Mouse (Mus musculus): ENCODE results near the gene Akap2. TPM values are rescaled to one million over a fixed set of nuclear protein-coding genes. Genes with fewer than 3 reads are reported as not detected.

The Akap2 gene
- polyA plus RNA-seq, 1 experiment from 2014 or later = 5.6 TPM

GRCm38 (mm10) chr4:57690805-57691204 lies 26.7 kb upstream of the Akap2 start:
- H3K36me3 ChIP-seq (ENCODE audit: control insufficient read depth, insufficient read depth, low read length) = no peaks in the 10 kb centered on the region
- H3K9ac ChIP-seq (ENCODE audit: low read depth, low read length) = no peak overlapping the region
- no peak for DNase-seq (ENCODE audit: low spot score)
- no peaks in the 10 kb centered on the region for H3K9me3 ChIP-seq (ENCODE audit: control insufficient read depth, low read length)
- no peak overlapping the region for H3K4me2 ChIP-seq
- no peak overlapping the region for H3K4me3 ChIP-seq (ENCODE audit: low read depth, low read length)
- no peaks in the 10 kb centered on the region for H3K27me3 ChIP-seq (replicated peaks; ENCODE audit: control insufficient read depth, insufficient read depth, low read length)
- H3K27ac ChIP-seq (ENCODE audit: low read depth, low read length) = no peak overlapping the region
- WGBS = 58% methylated on average over 1 of the region's 1 CpGs
- no peak for ATAC-seq (replicated peaks; ENCODE audit: low FRiP score)
- H3K4me1 ChIP-seq (replicated peaks; ENCODE audit: control insufficient read depth, insufficient read depth, low read length) = no peaks in the 10 kb centered on the region

GRCm38 (mm10) chr4:57694356-57695136 lies 22.9 kb upstream of the Akap2 start:
- ATAC-seq (replicated peaks; ENCODE audit: low FRiP score) = no peak
- Histone ChIP-seq H3K4me1 (replicated peaks; ENCODE audit: control insufficient read depth, insufficient read depth, low read length) (no peaks in the 10 kb centered on the region), H3K36me3 (ENCODE audit: control insufficient read depth, insufficient read depth, low read length) (no peaks in the 10 kb centered on the region), H3K4me2 (no peak overlapping the region), H3K9ac (ENCODE audit: low read depth, low read length) (no peak overlapping the region), H3K27me3 (replicated peaks; ENCODE audit: control insufficient read depth, insufficient read depth, low read length) (no peaks in the 10 kb centered on the region), H3K4me3 (ENCODE audit: low read depth, low read length) (no peak overlapping the region), H3K9me3 (ENCODE audit: control insufficient read depth, low read length) (no peaks in the 10 kb centered on the region), H3K27ac (ENCODE audit: low read depth, low read length) (no peak overlapping the region)
- no peak for DNase-seq (ENCODE audit: low spot score)
- 66% methylated on average over 5 of the region's 5 CpGs for WGBS

- DNase-seq (ENCODE audit: low spot score) = no peak
- Histone ChIP-seq H3K4me3 (ENCODE audit: low read depth, low read length) (no peak overlapping the region), H3K36me3 (ENCODE audit: control insufficient read depth, insufficient read depth, low read length) (no peaks in the 10 kb centered on the region), H3K9me3 (ENCODE audit: control insufficient read depth, low read length) (no peaks in the 10 kb centered on the region), H3K4me2 (no peak overlapping the region), H3K4me1 (replicated peaks; ENCODE audit: control insufficient read depth, insufficient read depth, low read length) (no peaks in the 10 kb centered on the region), H3K9ac (ENCODE audit: low read depth, low read length) (no peak overlapping the region), H3K27ac (ENCODE audit: low read depth, low read length) (no peak overlapping the region), H3K27me3 (replicated peaks; ENCODE audit: control insufficient read depth, insufficient read depth, low read length) (no peaks in the 10 kb centered on the region)
- ATAC-seq (replicated peaks; ENCODE audit: low FRiP score) = no peak
- 88% methylated on average over 11 of the region's 11 CpGs for WGBS
Observed at GRCm38 (mm10) chr4:57696955-57697354, 20.5 kb upstream of the Akap2 start.

GRCm38 (mm10) chr4:57697918-57698611 lies 19.4 kb upstream of the Akap2 start:
- H3K9me3 ChIP-seq (ENCODE audit: control insufficient read depth, low read length) = no peaks in the 10 kb centered on the region
- no peak for ATAC-seq (replicated peaks; ENCODE audit: low FRiP score)
- H3K9ac ChIP-seq (ENCODE audit: low read depth, low read length) = no peak overlapping the region
- H3K4me3 ChIP-seq (ENCODE audit: low read depth, low read length) = no peak overlapping the region
- H3K4me1 ChIP-seq (replicated peaks; ENCODE audit: control insufficient read depth, insufficient read depth, low read length) = no peaks in the 10 kb centered on the region
- WGBS = 89% methylated on average over 12 of the region's 12 CpGs
- H3K27me3 ChIP-seq (replicated peaks; ENCODE audit: control insufficient read depth, insufficient read depth, low read length) = no peaks in the 10 kb centered on the region
- H3K27ac ChIP-seq (ENCODE audit: low read depth, low read length) = no peak overlapping the region
- no peak overlapping the region for H3K4me2 ChIP-seq
- H3K36me3 ChIP-seq (ENCODE audit: control insufficient read depth, insufficient read depth, low read length) = no peaks in the 10 kb centered on the region
- DNase-seq (ENCODE audit: low spot score) = no peak

GRCm38 (mm10) chr4:57701576-57701975 lies 15.9 kb upstream of the Akap2 start:
- Histone ChIP-seq H3K27me3 (replicated peaks; ENCODE audit: control insufficient read depth, insufficient read depth, low read length) (no peaks in the 10 kb centered on the region), H3K9me3 (ENCODE audit: control insufficient read depth, low read length) (no peaks in the 10 kb centered on the region), H3K36me3 (ENCODE audit: control insufficient read depth, insufficient read depth, low read length) (no peaks in the 10 kb centered on the region), H3K27ac (ENCODE audit: low read depth, low read length) (no peak overlapping the region), H3K4me2 (no peak overlapping the region), H3K9ac (ENCODE audit: low read depth, low read length) (no peak overlapping the region), H3K4me1 (replicated peaks; ENCODE audit: control insufficient read depth, insufficient read depth, low read length) (no peaks in the 10 kb centered on the region), H3K4me3 (ENCODE audit: low read depth, low read length) (no peak overlapping the region)
- ATAC-seq (replicated peaks; ENCODE audit: low FRiP score) (no peak), DNase-seq (ENCODE audit: low spot score) (no peak)
- 76% methylated on average over 5 of the region's 5 CpGs for WGBS

GRCm38 (mm10) chr4:57703574-57704470 lies 13.6 kb upstream of the Akap2 start:
- Histone ChIP-seq H3K36me3 (ENCODE audit: control insufficient read depth, insufficient read depth, low read length) (no peaks in the 10 kb centered on the region), H3K27ac (ENCODE audit: low read depth, low read length) (no peak overlapping the region), H3K9me3 (ENCODE audit: control insufficient read depth, low read length) (no peaks in the 10 kb centered on the region), H3K9ac (ENCODE audit: low read depth, low read length) (no peak overlapping the region), H3K27me3 (replicated peaks; ENCODE audit: control insufficient read depth, insufficient read depth, low read length) (no peaks in the 10 kb centered on the region), H3K4me1 (replicated peaks; ENCODE audit: control insufficient read depth, insufficient read depth, low read length) (no peaks in the 10 kb centered on the region), H3K4me3 (ENCODE audit: low read depth, low read length) (no peak overlapping the region), H3K4me2 (no peak overlapping the region)
- 76% methylated on average over 11 of the region's 11 CpGs for WGBS
- DNase-seq (ENCODE audit: low spot score) (no peak), ATAC-seq (replicated peaks; ENCODE audit: low FRiP score) (no peak)

- Histone ChIP-seq H3K36me3 (ENCODE audit: control insufficient read depth, insufficient read depth, low read length) (no peaks in the 10 kb centered on the region), H3K4me1 (replicated peaks; ENCODE audit: control insufficient read depth, insufficient read depth, low read length) (no peaks in the 10 kb centered on the region), H3K27ac (ENCODE audit: low read depth, low read length) (no peak overlapping the region), H3K9ac (ENCODE audit: low read depth, low read length) (no peak overlapping the region), H3K27me3 (replicated peaks; ENCODE audit: control insufficient read depth, insufficient read depth, low read length) (no peaks in the 10 kb centered on the region), H3K4me3 (ENCODE audit: low read depth, low read length) (no peak overlapping the region), H3K4me2 (no peak overlapping the region), H3K9me3 (ENCODE audit: control insufficient read depth, low read length) (no peaks in the 10 kb centered on the region)
- no peak for DNase-seq (ENCODE audit: low spot score)
- no peak for ATAC-seq (replicated peaks; ENCODE audit: low FRiP score)
- WGBS = 87% methylated on average over 7 of the region's 7 CpGs
Observed at GRCm38 (mm10) chr4:57704575-57704974, 12.9 kb upstream of the Akap2 start.

- no peaks in the 10 kb centered on the region for H3K27me3 ChIP-seq (replicated peaks; ENCODE audit: control insufficient read depth, insufficient read depth, low read length)
- DNase-seq (ENCODE audit: low spot score) = no peak
- no peak overlapping the region for H3K9ac ChIP-seq (ENCODE audit: low read depth, low read length)
- H3K27ac ChIP-seq (ENCODE audit: low read depth, low read length) = no peak overlapping the region
- no peaks in the 10 kb centered on the region for H3K9me3 ChIP-seq (ENCODE audit: control insufficient read depth, low read length)
- no peak overlapping the region for H3K4me2 ChIP-seq
- no peak for ATAC-seq (replicated peaks; ENCODE audit: low FRiP score)
- no peaks in the 10 kb centered on the region for H3K4me1 ChIP-seq (replicated peaks; ENCODE audit: control insufficient read depth, insufficient read depth, low read length)
- no peaks in the 10 kb centered on the region for H3K36me3 ChIP-seq (ENCODE audit: control insufficient read depth, insufficient read depth, low read length)
- H3K4me3 ChIP-seq (ENCODE audit: low read depth, low read length) = no peak overlapping the region
Observed at GRCm38 (mm10) chr4:57715849-57716248, 1.6 kb upstream of the Akap2 start.

Measured in liver, embryonic 11.5 days (tissue).